Mouse (Mus musculus) liver, postnatal 0 days (tissue): ENCODE measurements around the gene Tent4a.

Experiments used
- CTCF ChIP-seq: sonication (generic); IDR thresholded peaks from 2 replicates; pipeline ENCODE4 v1.5.1; 2016; ENCODE audit warnings: antibody characterized with exemption, low read depth
- EP300 ChIP-seq: IDR thresholded peaks from 2 replicates; pipeline ENCODE4 v1.6.1; 2016; ENCODE audit warnings: antibody characterized with exemption, low read depth, mild to moderate bottlenecking

- no peak for TF ChIP-seq CTCF
- TF ChIP-seq EP300, result no peak
Observed at GRCm38 (mm10) chr13:69525867-69526266, 8.6 kb downstream of the Tent4a start.
